Mouse (Mus musculus): ENCODE measurements around the gene Gm49405. TPM values are rescaled to one million over a fixed set of nuclear protein-coding genes. Genes with fewer than 3 reads are reported as not detected.
A peak's percentile ranks its signal among the peaks of the same experiment; 100 is the strongest.
"Not testable (repeated sequence)": the region's sequence is repeated elsewhere in the genome, so short reads cannot be mapped to it uniquely, and the experiment has no call there.

Gm49405 gene
- polyA plus RNA-seq, 1 experiment: 1.2 TPM

GRCm38 (mm10) chr19:4047859-4048258 is 47.4 kb downstream of the Gm49405 start:
- no peak overlapping the region for H3K27ac ChIP-seq (ENCODE audit: insufficient read depth, low read depth, low read length)
- H3K4me1 ChIP-seq (ENCODE audit: control insufficient read depth, insufficient read depth, low read length): peaks cover 2% of the 10 kb centered on the region; the same call in 1 of the 2 replicates
- no peaks in the 10 kb centered on the region for H3K27me3 ChIP-seq (replicated peaks; ENCODE audit: control insufficient read depth, insufficient read depth, low read length)
- TF ChIP-seq POLR2A (IDR thresholded peaks at IDR 0.05; ENCODE audit: low read depth, low read length) (no peak), CTCF (conservative IDR thresholded peaks at IDR 0.05; ENCODE audit: insufficient read depth, insufficient read length, low read depth, low read length) (peak; percentile 84)
- no peaks in the 10 kb centered on the region for H3K36me3 ChIP-seq (ENCODE audit: control insufficient read depth, insufficient read depth, low read length)
- 20% methylated on average over 4 of the region's 4 CpGs for WGBS
- H3K4me3 ChIP-seq (ENCODE audit: insufficient read depth, low read depth, low read length): no peak overlapping the region
- DNase-seq: peak; percentile 88

GRCm38 (mm10) chr19:4049069-4049468 is 48.6 kb downstream of the Gm49405 start:
- H3K36me3 ChIP-seq (ENCODE audit: control insufficient read depth, insufficient read depth, low read length); DNase-seq; H3K4me1 ChIP-seq (ENCODE audit: control insufficient read depth, insufficient read depth, low read length); H3K27me3 ChIP-seq (replicated peaks; ENCODE audit: control insufficient read depth, insufficient read depth, low read length); H3K27ac ChIP-seq (ENCODE audit: insufficient read depth, low read depth, low read length); H3K4me3 ChIP-seq (ENCODE audit: insufficient read depth, low read depth, low read length): not testable (repeated sequence)
- peak; percentile 34; the same call in 1 of the 2 replicates for TF ChIP-seq CTCF (conservative IDR thresholded peaks at IDR 0.05; ENCODE audit: insufficient read depth, insufficient read length, low read depth, low read length)
- WGBS: 77% methylated on average over 5 of the region's 5 CpGs

- Histone ChIP-seq H3K36me3 (ENCODE audit: control insufficient read depth, insufficient read depth, low read length) (no peaks in the 10 kb centered on the region), H3K4me1 (ENCODE audit: control insufficient read depth, insufficient read depth, low read length) (peaks cover 7% of the 10 kb centered on the region; the same call in 1 of the 2 replicates), H3K27me3 (replicated peaks; ENCODE audit: control insufficient read depth, insufficient read depth, low read length) (no peaks in the 10 kb centered on the region), H3K4me3 (ENCODE audit: insufficient read depth, low read depth, low read length) (no peak overlapping the region), H3K27ac (ENCODE audit: insufficient read depth, low read depth, low read length) (no peak overlapping the region)
- TF ChIP-seq POLR2A (IDR thresholded peaks at IDR 0.05; ENCODE audit: low read depth, low read length) (no peak), CTCF (conservative IDR thresholded peaks at IDR 0.05; ENCODE audit: insufficient read depth, insufficient read length, low read depth, low read length) (0 out of 2 replicates have a peak, but pooled peaks have one; percentile 9)
- WGBS: 95% methylated on average over 5 of the region's 5 CpGs
- no peak for DNase-seq
These were observed 50.6 kb downstream of the Gm49405 start for GRCm38 (mm10) chr19:4051016-4051415.

- Histone ChIP-seq H3K27ac (ENCODE audit: insufficient read depth, low read depth, low read length) (no peak overlapping the region), H3K27me3 (replicated peaks; ENCODE audit: control insufficient read depth, insufficient read depth, low read length) (no peaks in the 10 kb centered on the region), H3K4me3 (ENCODE audit: insufficient read depth, low read depth, low read length) (no peak overlapping the region), H3K4me1 (ENCODE audit: control insufficient read depth, insufficient read depth, low read length) (peaks cover 12% of the 10 kb centered on the region; the same call in 1 of the 2 replicates), H3K36me3 (ENCODE audit: control insufficient read depth, insufficient read depth, low read length) (no peaks in the 10 kb centered on the region)
- peak; percentile 74 for DNase-seq
- WGBS: 49% methylated on average over 10 of the region's 10 CpGs
- TF ChIP-seq POLR2A (IDR thresholded peaks at IDR 0.05; ENCODE audit: low read depth, low read length) (no peak), CTCF (conservative IDR thresholded peaks at IDR 0.05; ENCODE audit: insufficient read depth, insufficient read length, low read depth, low read length) (peak; percentile 74)
These were observed 51.5 kb downstream of the Gm49405 start for GRCm38 (mm10) chr19:4051741-4052515.

- Histone ChIP-seq H3K36me3 (ENCODE audit: control insufficient read depth, insufficient read depth, low read length) (no peaks in the 10 kb centered on the region), H3K4me1 (ENCODE audit: control insufficient read depth, insufficient read depth, low read length) (peaks cover 12% of the 10 kb centered on the region; the same call in 1 of the 2 replicates), H3K4me3 (ENCODE audit: insufficient read depth, low read depth, low read length) (no peak overlapping the region), H3K27me3 (replicated peaks; ENCODE audit: control insufficient read depth, insufficient read depth, low read length) (no peaks in the 10 kb centered on the region), H3K27ac (ENCODE audit: insufficient read depth, low read depth, low read length) (no peak overlapping the region)
- no peak for TF ChIP-seq POLR2A (IDR thresholded peaks at IDR 0.05; ENCODE audit: low read depth, low read length)
- no peak for TF ChIP-seq CTCF (conservative IDR thresholded peaks at IDR 0.05; ENCODE audit: insufficient read depth, insufficient read length, low read depth, low read length)
- WGBS: 80% methylated on average over 5 of the region's 5 CpGs
- no peak for DNase-seq
These were observed 52.1 kb downstream of the Gm49405 start for GRCm38 (mm10) chr19:4052516-4053030.

- no peak overlapping the region for H3K27ac ChIP-seq (ENCODE audit: insufficient read depth, low read depth, low read length)
- no peak overlapping the region for H3K4me3 ChIP-seq (ENCODE audit: insufficient read depth, low read depth, low read length)
- no peaks in the 10 kb centered on the region for H3K27me3 ChIP-seq (replicated peaks; ENCODE audit: control insufficient read depth, insufficient read depth, low read length)
- peaks cover 12% of the 10 kb centered on the region; the same call in 1 of the 2 replicates for H3K4me1 ChIP-seq (ENCODE audit: control insufficient read depth, insufficient read depth, low read length)
- no peaks in the 10 kb centered on the region for H3K36me3 ChIP-seq (ENCODE audit: control insufficient read depth, insufficient read depth, low read length)
- no peak for TF ChIP-seq POLR2A (IDR thresholded peaks at IDR 0.05; ENCODE audit: low read depth, low read length)
- TF ChIP-seq CTCF (conservative IDR thresholded peaks at IDR 0.05; ENCODE audit: insufficient read depth, insufficient read length, low read depth, low read length): no peak
- 88% methylated on average over 5 of the region's 5 CpGs for WGBS
- DNase-seq: no peak
These were observed 54.2 kb downstream of the Gm49405 start for GRCm38 (mm10) chr19:4054613-4055012.

Other genes with a start within 250 kb of the Gm49405 start
- gene Kmt5b, start 233.2 kb upstream of the Gm49405 start, polyA plus RNA-seq (2012; rRNA removed): 12.6 and 12.9 TPM in 2 replicates
- 65.0 and 72.0 TPM in 2 replicates for gene Chka, start 148.9 kb upstream of the Gm49405 start, polyA plus RNA-seq (2012; rRNA removed)
- gene Tcirg1, start 93.5 kb upstream of the Gm49405 start, polyA plus RNA-seq (2012; rRNA removed): 69.2 and 71.2 TPM in 2 replicates
- gene Ndufs8, start 87.9 kb upstream of the Gm49405 start, polyA plus RNA-seq (2012; rRNA removed): 678 and 742 TPM in 2 replicates
- gene Aldh3b1, start 70.8 kb upstream of the Gm49405 start, polyA plus RNA-seq (2012; rRNA removed): 17.4 and 19.4 TPM in 2 replicates
- 52.3 and 55.7 TPM in 2 replicates for gene Unc93b1, start 65.4 kb upstream of the Gm49405 start, polyA plus RNA-seq (2012; rRNA removed)
- gene Aldh3b3, start 42.0 kb upstream of the Gm49405 start, polyA plus RNA-seq (2012; rRNA removed): 4.7 and 9.2 TPM in 2 replicates
- 2.6 and 3.9 TPM in 2 replicates for gene Aldh3b2, start 28.3 kb upstream of the Gm49405 start, polyA plus RNA-seq (2012; rRNA removed)
- gene Acy3, start 14.1 kb upstream of the Gm49405 start, polyA plus RNA-seq (2012; rRNA removed): 1,670 and 2,218 TPM in 2 replicates
- 0.31 and 0.75 TPM in 2 replicates for gene Tbx10, start 7.9 kb upstream of the Gm49405 start, polyA plus RNA-seq (2012; rRNA removed)
- 19.9 and 20.9 TPM in 2 replicates for gene Nudt8, start within 50 bp of the Gm49405 start, polyA plus RNA-seq (2012; rRNA removed)
- gene Doc2g, start 2.7 kb downstream of the Gm49405 start, polyA plus RNA-seq (2012; rRNA removed): 5.1 and 5.5 TPM in 2 replicates
- 471 and 532 TPM in 2 replicates for gene Ndufv1, start 12.2 kb downstream of the Gm49405 start, polyA plus RNA-seq (2012; rRNA removed)
- gene Gstp1, start 37.4 kb downstream of the Gm49405 start, polyA plus RNA-seq (2012; rRNA removed): 686 and 745 TPM in 2 replicates
- gene Gstp2, start 45.4 kb downstream of the Gm49405 start, polyA plus RNA-seq (2012; rRNA removed): 11.5 and 36.0 TPM in 2 replicates
- gene Gstp3, start 58.9 kb downstream of the Gm49405 start, polyA plus RNA-seq (2012; rRNA removed): 0.72 and 2.3 TPM in 2 replicates
- 0.66 and 0.92 TPM in 2 replicates for gene Cabp2, start 81.0 kb downstream of the Gm49405 start, polyA plus RNA-seq (2012; rRNA removed)
- 134 and 138 TPM in 2 replicates for gene Cdk2ap2, start 96.6 kb downstream of the Gm49405 start, polyA plus RNA-seq (2012; rRNA removed)
- 41.6 and 46.3 TPM in 2 replicates for gene Pitpnm1, start 99.4 kb downstream of the Gm49405 start, polyA plus RNA-seq (2012; rRNA removed)
- gene Aip, start 125.2 kb downstream of the Gm49405 start, polyA plus RNA-seq (2012; rRNA removed): 80.5 and 96.2 TPM in 2 replicates
- gene Gpr152, start 139.2 kb downstream of the Gm49405 start, polyA plus RNA-seq (2012; rRNA removed): 0.03 and 0.05 TPM in 2 replicates
- gene Cabp4, start 143.4 kb downstream of the Gm49405 start, polyA plus RNA-seq (2012; rRNA removed): 0.12 and 0.20 TPM in 2 replicates
- 176 and 181 TPM in 2 replicates for gene Coro1b, start 148.0 kb downstream of the Gm49405 start, polyA plus RNA-seq (2012; rRNA removed)
- 4.7 and 20.0 TPM in 2 replicates for gene Ptprcap, start 153.0 kb downstream of the Gm49405 start, polyA plus RNA-seq (2012; rRNA removed)
- 41.0 and 41.8 TPM in 2 replicates for gene Rps6kb2, start 162.7 kb downstream of the Gm49405 start, polyA plus RNA-seq (2012; rRNA removed)
- gene Carns1, start 174.9 kb downstream of the Gm49405 start, polyA plus RNA-seq (2012; rRNA removed): 3.8 and 4.0 TPM in 2 replicates
- 2.3 and 9.1 TPM in 2 replicates for gene Tbc1d10c, start 190.7 kb downstream of the Gm49405 start, polyA plus RNA-seq (2012; rRNA removed)
- 484 and 509 TPM in 2 replicates for gene Ppp1ca, start 191.4 kb downstream of the Gm49405 start, polyA plus RNA-seq (2012; rRNA removed)
- gene Rad9a, start 201.0 kb downstream of the Gm49405 start, polyA plus RNA-seq (2012; rRNA removed): 18.4 and 19.2 TPM in 2 replicates
- 13.6 TPM in 2 replicates for gene Clcf1, start 213.6 kb downstream of the Gm49405 start, polyA plus RNA-seq (2012; rRNA removed)
- gene AC109138.7, start 213.7 kb downstream of the Gm49405 start, polyA plus RNA-seq (2012; rRNA removed): 3.4 TPM in 1 of 2 replicates, not detected in the other
- gene Pold4, start 231.3 kb downstream of the Gm49405 start, polyA plus RNA-seq (2012; rRNA removed): 96.1 and 99.8 TPM in 2 replicates

Data from kidney, adult 2 months (tissue).